Mouse (Mus musculus): Measurements from ENCODE around the gene Itfg1. TPM values are rescaled to one million over a fixed set of nuclear protein-coding genes. Genes with fewer than 3 reads are reported as not detected.
"Not testable (repeated sequence)": the region's sequence is repeated elsewhere in the genome, so short reads cannot be mapped to it uniquely, and the experiment has no call there.

Itfg1 gene
- polyA plus RNA-seq, 1 experiment from 2014 or later = 83.0 TPM

DNA sequence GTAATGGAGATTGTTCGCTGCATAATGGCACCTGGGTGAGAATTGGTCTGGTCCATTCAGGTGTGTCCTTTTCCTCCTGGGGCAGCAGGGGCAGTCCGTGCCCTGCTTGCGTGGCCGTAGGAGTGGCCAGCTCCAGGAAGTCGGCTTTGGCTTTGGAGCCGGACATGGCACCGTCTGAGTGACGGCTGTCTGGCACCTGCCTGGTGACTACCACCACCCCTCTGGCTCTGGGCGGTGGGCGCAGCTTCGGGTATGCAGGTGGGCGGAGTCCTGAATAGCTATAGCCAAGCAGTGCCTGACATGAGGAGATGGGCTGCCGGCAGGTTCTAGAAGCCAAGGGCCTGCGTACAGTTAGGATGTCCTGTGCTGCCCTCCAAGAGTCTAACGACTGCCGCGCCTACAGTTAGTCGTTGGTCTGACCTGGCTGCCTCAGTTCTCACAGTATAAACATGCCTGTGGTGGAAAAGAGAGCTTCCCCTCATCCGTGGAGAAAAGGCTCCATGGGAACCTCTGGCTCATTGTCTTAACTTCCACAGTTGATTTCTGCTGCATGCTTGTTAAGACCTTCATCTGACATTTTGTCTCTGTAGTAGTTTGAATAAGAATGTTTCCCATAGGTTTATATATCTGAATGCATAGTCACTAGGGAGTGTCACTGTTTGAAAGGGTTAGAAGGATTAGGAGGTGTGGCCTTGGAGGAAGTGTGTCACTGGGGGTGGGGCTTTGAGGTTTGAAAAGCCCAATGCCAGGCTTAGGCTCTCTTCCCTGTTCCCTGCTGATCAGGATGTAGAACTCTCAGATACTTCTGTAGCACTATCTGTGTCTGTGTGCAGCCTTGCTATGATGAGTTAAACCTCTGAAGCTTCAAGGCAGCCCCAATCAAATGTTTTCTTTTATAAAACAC, 13.8 kb upstream of the Itfg1 start:
- no peak for ATAC-seq (ENCODE audit: insufficient number of reproducible peaks, insufficient read depth, low FRiP score, low read depth)
- H3K4me1 ChIP-seq (ENCODE audit: control insufficient read depth, insufficient read depth, low read length) = no peaks in the 10 kb centered on the region
- no peak overlapping the region for H3K4me2 ChIP-seq (replicated peaks; ENCODE audit: low read depth, low read length)
- H3K27ac ChIP-seq (ENCODE audit: low read length) = no peak overlapping the region
- no peaks in the 10 kb centered on the region for H3K9me3 ChIP-seq (ENCODE audit: control insufficient read depth, low read depth, low read length)
- no peak overlapping the region for H3K9ac ChIP-seq (replicated peaks; ENCODE audit: low read depth, low read length)
- H3K4me3 ChIP-seq (ENCODE audit: low read depth, low read length) = no peak overlapping the region
- H3K36me3 ChIP-seq (ENCODE audit: control insufficient read depth, insufficient read depth, low read length) = no peaks in the 10 kb centered on the region
- no peaks in the 10 kb centered on the region for H3K27me3 ChIP-seq (ENCODE audit: control insufficient read depth, insufficient read depth, low read length)
- 83% methylated on average over 19 of the region's 19 CpGs for WGBS

DNA sequence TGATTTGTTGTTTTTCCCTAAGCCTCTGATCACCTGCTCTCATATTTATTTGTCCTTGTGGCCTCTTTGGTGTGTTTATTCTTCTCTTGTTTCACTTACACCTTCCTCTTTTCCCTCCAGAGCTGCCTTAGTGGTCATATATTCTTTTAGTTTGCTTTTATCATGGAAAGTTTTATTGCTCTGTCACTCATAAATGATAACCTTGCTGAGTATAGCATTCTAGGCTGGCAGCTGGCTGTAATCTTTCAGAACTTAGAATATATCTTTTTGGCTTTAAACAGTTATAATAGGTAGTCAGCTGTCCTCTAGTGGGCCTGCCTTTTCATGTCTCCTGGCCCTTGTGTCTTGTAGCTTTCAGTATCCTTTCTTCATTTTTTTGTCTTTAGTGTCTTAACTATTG, 5.2 kb upstream of the Itfg1 start:
- H3K9me3 ChIP-seq (ENCODE audit: control insufficient read depth, low read depth, low read length) = no peaks in the 10 kb centered on the region

DNA sequence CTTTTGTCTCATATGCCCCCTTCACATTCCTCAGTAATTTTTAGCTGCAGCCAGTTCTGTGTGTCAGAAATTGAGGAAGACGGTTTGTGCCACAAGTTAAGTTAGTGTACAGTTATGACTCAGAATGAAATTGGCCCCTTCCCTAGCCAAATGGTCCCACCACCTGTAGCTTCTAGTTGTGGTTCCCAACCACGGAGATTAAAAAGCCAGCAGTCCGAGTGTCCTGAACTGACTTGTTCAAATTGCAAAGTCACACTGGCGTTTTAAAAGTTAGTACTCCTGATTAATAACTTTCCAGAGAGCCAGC, 721 bp upstream of the Itfg1 start:
- Histone ChIP-seq H3K9ac (replicated peaks; ENCODE audit: low read depth, low read length) (no peak overlapping the region), H3K9me3 (ENCODE audit: control insufficient read depth, low read depth, low read length) (no peaks in the 10 kb centered on the region), H3K4me3 (ENCODE audit: low read depth, low read length) (peak overlapping the region; percentile 79), H3K4me2 (replicated peaks; ENCODE audit: low read depth, low read length) (peak overlapping the region; percentile 54), H3K4me1 (ENCODE audit: control insufficient read depth, insufficient read depth, low read length) (0 out of 2 replicates have a peak, but pooled peaks cover 2% of the 10 kb centered on the region), H3K27me3 (ENCODE audit: control insufficient read depth, insufficient read depth, low read length) (no peaks in the 10 kb centered on the region), H3K27ac (ENCODE audit: low read length) (no peak overlapping the region), H3K36me3 (ENCODE audit: control insufficient read depth, insufficient read depth, low read length) (no peaks in the 10 kb centered on the region)
- ATAC-seq (ENCODE audit: insufficient number of reproducible peaks, insufficient read depth, low FRiP score, low read depth) = no peak
- 6% methylated on average over 4 of the region's 4 CpGs for WGBS

More for the DNA sequence above, 5.2 kb upstream of the Itfg1 start:
- no peaks in the 10 kb centered on the region for H3K4me1 ChIP-seq (ENCODE audit: control insufficient read depth, insufficient read depth, low read length)
- H3K4me2 ChIP-seq (replicated peaks; ENCODE audit: low read depth, low read length) = no peak overlapping the region
- H3K4me3 ChIP-seq (ENCODE audit: low read depth, low read length) = no peak overlapping the region
- H3K9ac ChIP-seq (replicated peaks; ENCODE audit: low read depth, low read length) = no peak overlapping the region
- H3K36me3 ChIP-seq (ENCODE audit: control insufficient read depth, insufficient read depth, low read length) = no peaks in the 10 kb centered on the region
- no peak for ATAC-seq (ENCODE audit: insufficient number of reproducible peaks, insufficient read depth, low FRiP score, low read depth)
- no peaks in the 10 kb centered on the region for H3K27me3 ChIP-seq (ENCODE audit: control insufficient read depth, insufficient read depth, low read length)
- no peak overlapping the region for H3K27ac ChIP-seq (ENCODE audit: low read length)

DNA sequence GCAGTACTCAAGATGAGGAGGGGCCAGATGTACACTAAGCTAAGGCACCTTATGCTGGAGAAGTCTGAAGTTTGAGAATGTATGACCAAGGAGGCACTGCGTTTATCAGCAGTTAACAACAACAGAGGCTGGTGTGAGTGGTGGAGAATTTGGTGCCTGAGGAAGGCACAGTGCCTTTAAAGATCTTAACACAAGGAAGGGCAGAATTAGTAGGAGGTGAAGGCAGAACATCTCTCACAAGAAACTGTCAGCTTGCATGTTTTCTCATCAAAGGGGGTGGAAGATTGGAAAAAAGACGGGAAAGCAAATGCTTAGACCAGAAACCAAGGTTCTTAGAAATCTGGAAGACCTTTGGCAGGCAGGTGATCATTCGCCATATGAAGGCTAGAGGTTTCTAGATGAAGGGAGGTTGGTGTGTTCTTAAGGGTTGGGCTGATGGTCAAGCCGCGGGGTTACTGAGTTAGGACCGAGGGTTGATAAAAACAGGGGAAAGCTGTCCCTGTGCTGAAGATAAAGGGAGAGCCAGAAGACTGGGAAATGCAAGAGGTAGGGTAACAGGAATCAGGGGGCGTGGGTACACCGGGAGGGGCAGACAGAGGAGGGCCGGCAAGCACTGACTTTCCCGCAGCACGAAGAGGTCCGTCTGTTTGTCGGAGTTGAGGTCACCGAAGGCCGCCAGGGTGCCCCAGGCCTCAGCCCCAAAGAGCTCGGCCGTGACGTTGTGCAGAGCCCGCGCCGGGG, 635 bp downstream of the Itfg1 start:
- 2% methylated on average over 21 of the region's 21 CpGs for WGBS
- ATAC-seq (ENCODE audit: insufficient number of reproducible peaks, insufficient read depth, low FRiP score, low read depth) = no peak; the same call in 1 of the 2 replicates
- H3K36me3 ChIP-seq (ENCODE audit: control insufficient read depth, insufficient read depth, low read length) = no peaks in the 10 kb centered on the region; the same call in 1 of the 2 replicates
- H3K9me3 ChIP-seq (ENCODE audit: control insufficient read depth, low read depth, low read length) = no peaks in the 10 kb centered on the region
- H3K9ac ChIP-seq (replicated peaks; ENCODE audit: low read depth, low read length) = peak overlapping the region; percentile 87
- peak overlapping the region; percentile 97 for H3K27ac ChIP-seq (ENCODE audit: low read length)
- H3K4me3 ChIP-seq (ENCODE audit: low read depth, low read length) = peak overlapping the region; percentile 79
- H3K4me2 ChIP-seq (replicated peaks; ENCODE audit: low read depth, low read length) = peak overlapping the region; percentile 54
- H3K27me3 ChIP-seq (ENCODE audit: control insufficient read depth, insufficient read depth, low read length) = no peaks in the 10 kb centered on the region
- H3K4me1 ChIP-seq (ENCODE audit: control insufficient read depth, insufficient read depth, low read length) = 0 out of 2 replicates have a peak, but pooled peaks cover 2% of the 10 kb centered on the region

DNA sequence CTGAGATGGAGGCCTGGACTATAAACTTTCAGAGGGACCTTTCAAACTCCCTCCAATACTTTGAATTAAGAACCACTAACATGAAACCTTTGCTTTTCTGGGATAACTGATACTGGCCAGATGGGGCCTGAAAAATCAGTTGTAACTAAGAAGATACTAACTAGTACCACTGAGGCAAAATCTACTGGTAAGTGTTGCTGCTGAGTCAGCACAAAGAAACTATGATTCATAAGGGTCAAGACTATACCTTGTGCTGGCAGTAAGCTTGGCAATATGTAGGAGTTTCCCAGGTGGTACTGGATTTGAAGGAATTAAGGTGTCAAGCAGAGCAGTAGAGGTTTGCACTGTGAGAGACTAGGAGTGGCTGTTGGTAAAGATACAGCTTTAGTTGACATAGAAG, 27.1 kb downstream of the Itfg1 start:
- ATAC-seq (ENCODE audit: insufficient number of reproducible peaks, insufficient read depth, low FRiP score, low read depth) = no peak
- H3K36me3 ChIP-seq (ENCODE audit: control insufficient read depth, insufficient read depth, low read length) = no peaks in the 10 kb centered on the region
- no peaks in the 10 kb centered on the region for H3K4me1 ChIP-seq (ENCODE audit: control insufficient read depth, insufficient read depth, low read length)
- H3K27ac ChIP-seq (ENCODE audit: low read length) = no peak overlapping the region
- no peaks in the 10 kb centered on the region for H3K27me3 ChIP-seq (ENCODE audit: control insufficient read depth, insufficient read depth, low read length)
- H3K4me2 ChIP-seq (replicated peaks; ENCODE audit: low read depth, low read length) = no peak overlapping the region
- H3K9me3 ChIP-seq (ENCODE audit: control insufficient read depth, low read depth, low read length) = no peaks in the 10 kb centered on the region
- no peak overlapping the region for H3K4me3 ChIP-seq (ENCODE audit: low read depth, low read length)
- H3K9ac ChIP-seq (replicated peaks; ENCODE audit: low read depth, low read length) = no peak overlapping the region

DNA sequence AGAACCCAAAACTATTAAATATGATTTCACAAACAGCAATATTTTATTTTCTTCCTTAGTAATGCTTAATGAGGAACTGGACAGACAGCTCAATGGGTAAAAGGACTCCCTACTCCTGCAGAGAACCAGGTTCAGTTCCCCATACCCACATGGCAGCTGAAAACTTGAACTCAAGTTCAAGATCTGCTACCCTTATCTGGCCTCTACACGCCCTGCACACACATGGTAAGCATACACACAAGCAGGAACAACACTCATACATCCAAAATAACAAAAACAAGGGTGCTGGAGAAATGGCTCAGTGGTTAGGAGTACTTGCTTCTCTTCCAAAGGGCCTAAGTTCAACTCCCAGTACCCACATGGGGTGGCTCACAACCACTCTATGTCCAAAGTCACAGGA, 39.3 kb downstream of the Itfg1 start:
- no peak overlapping the region for H3K9ac ChIP-seq (replicated peaks; ENCODE audit: low read depth, low read length)
- no peaks in the 10 kb centered on the region for H3K27me3 ChIP-seq (ENCODE audit: control insufficient read depth, insufficient read depth, low read length)
- no peak overlapping the region for H3K4me2 ChIP-seq (replicated peaks; ENCODE audit: low read depth, low read length)
- WGBS = 77% methylated on average over 1 of the region's 1 CpGs
- H3K9me3 ChIP-seq (ENCODE audit: control insufficient read depth, low read depth, low read length) = no peaks in the 10 kb centered on the region
- H3K4me1 ChIP-seq (ENCODE audit: control insufficient read depth, insufficient read depth, low read length) = no peaks in the 10 kb centered on the region
- H3K27ac ChIP-seq (ENCODE audit: low read length) = no peak overlapping the region
- ATAC-seq (ENCODE audit: insufficient number of reproducible peaks, insufficient read depth, low FRiP score, low read depth) = no peak
- no peak overlapping the region for H3K4me3 ChIP-seq (ENCODE audit: low read depth, low read length)
- H3K36me3 ChIP-seq (ENCODE audit: control insufficient read depth, insufficient read depth, low read length) = peaks cover 9% of the 10 kb centered on the region; the same call in 1 of the 2 replicates

DNA sequence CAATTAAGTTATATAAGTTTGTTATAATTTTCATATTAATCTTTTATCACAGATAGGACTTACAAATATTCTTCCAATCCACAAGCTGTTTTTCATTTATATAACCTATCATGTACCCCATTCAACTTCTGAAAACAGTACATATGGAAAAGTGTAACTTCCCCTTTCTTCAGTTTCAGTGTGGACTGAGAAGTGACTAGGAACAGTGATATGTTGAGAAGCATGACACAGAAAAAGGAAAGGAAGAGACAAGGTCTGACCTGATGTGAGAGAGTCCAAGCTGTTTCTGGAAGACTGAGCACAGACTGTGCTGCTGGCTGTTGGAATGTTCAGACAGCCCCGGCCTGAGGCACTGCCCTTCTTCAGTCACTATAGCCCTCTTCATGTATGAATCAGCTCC, 40.6 kb downstream of the Itfg1 start:
- H3K4me2 ChIP-seq (replicated peaks; ENCODE audit: low read depth, low read length) = no peak overlapping the region
- ATAC-seq (ENCODE audit: insufficient number of reproducible peaks, insufficient read depth, low FRiP score, low read depth) = no peak
- H3K4me1 ChIP-seq (ENCODE audit: control insufficient read depth, insufficient read depth, low read length) = no peaks in the 10 kb centered on the region
- H3K4me3 ChIP-seq (ENCODE audit: low read depth, low read length) = no peak overlapping the region
- WGBS = 97% methylated on average over 1 of the region's 1 CpGs
- H3K27me3 ChIP-seq (ENCODE audit: control insufficient read depth, insufficient read depth, low read length) = no peaks in the 10 kb centered on the region
- no peak overlapping the region for H3K27ac ChIP-seq (ENCODE audit: low read length)
- no peaks in the 10 kb centered on the region for H3K9me3 ChIP-seq (ENCODE audit: control insufficient read depth, low read depth, low read length)
- H3K36me3 ChIP-seq (ENCODE audit: control insufficient read depth, insufficient read depth, low read length) = peaks cover 9% of the 10 kb centered on the region; the same call in 1 of the 2 replicates
- no peak overlapping the region for H3K9ac ChIP-seq (replicated peaks; ENCODE audit: low read depth, low read length)

DNA sequence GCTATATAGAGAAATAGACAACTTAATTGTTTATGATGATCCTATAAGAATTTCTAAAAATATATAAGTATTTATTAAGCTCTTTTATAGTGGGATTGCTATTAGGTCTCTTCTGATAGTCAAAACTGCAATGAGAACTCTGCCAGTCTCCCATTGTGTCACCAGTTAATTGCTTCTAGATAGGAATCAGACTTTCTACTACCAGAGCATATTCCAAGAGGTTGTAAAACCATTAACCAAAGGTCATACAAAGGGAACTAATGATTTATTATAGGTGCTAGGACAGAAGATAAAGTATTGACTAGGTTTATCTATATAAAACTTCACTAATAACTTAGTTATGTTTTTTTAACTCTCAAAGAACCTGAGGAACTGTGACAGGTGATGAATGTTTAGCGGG, 44.3 kb downstream of the Itfg1 start:
- 71% methylated on average over 1 of the region's 1 CpGs for WGBS
- not testable (repeated sequence) for H3K27ac ChIP-seq (ENCODE audit: low read length); H3K27me3 ChIP-seq (ENCODE audit: control insufficient read depth, insufficient read depth, low read length); H3K4me2 ChIP-seq (replicated peaks; ENCODE audit: low read depth, low read length); ATAC-seq (ENCODE audit: insufficient number of reproducible peaks, insufficient read depth, low FRiP score, low read depth); H3K9me3 ChIP-seq (ENCODE audit: control insufficient read depth, low read depth, low read length); H3K9ac ChIP-seq (replicated peaks; ENCODE audit: low read depth, low read length); H3K4me1 ChIP-seq (ENCODE audit: control insufficient read depth, insufficient read depth, low read length); H3K36me3 ChIP-seq (ENCODE audit: control insufficient read depth, insufficient read depth, low read length); H3K4me3 ChIP-seq (ENCODE audit: low read depth, low read length)
